Mouse (Mus musculus): ENCODE measurements around the gene Gm17720. TPM values are rescaled to one million over a fixed set of nuclear protein-coding genes. Genes with fewer than 3 reads are reported as not detected.

The Gm17720 gene
- polyA plus RNA-seq, 1 experiment from 2014 or later, result not detected

DNA sequence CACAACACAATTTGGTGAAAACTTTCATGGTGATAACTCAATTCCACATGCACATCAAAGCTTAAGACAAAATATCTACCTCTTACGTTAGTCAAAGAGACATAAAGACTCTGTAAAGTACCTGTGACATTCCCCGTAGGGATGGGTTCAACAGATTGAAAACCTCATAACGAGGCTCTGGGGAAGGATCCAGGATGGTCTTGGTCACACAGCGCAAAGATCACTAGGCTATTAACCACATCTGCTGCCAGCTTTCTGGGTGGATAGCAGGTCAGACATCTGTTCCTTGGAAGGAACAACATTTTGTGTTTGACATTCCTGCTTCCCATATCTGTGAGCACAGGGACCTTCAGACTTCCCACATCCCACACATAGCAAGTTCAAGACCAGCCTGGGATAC lies 32.8 kb downstream of the Gm17720 start:
- no peaks in the 10 kb centered on the region for H3K27me3 ChIP-seq (ENCODE audit: control insufficient read depth, insufficient read depth, low read length)
- 81% methylated on average over 4 of the region's 4 CpGs for WGBS
- H3K4me1 ChIP-seq (ENCODE audit: control insufficient read depth in 2 of 2, insufficient read depth in 2 of 2, low read length in 2 of 2), result no peaks in the 10 kb centered on the region
- H3K9me3 ChIP-seq (ENCODE audit: control insufficient read depth, low read length), result peaks cover 3% of the 10 kb centered on the region; the same call in 1 of the 2 replicates
- H3K36me3 ChIP-seq (ENCODE audit: control insufficient read depth, insufficient read depth, low read length), result no peaks in the 10 kb centered on the region
- H3K27ac ChIP-seq (replicated peaks in 1 of 2; ENCODE audit: control insufficient read depth in 1 of 2, insufficient read depth in 1 of 2, low read depth in 2 of 2, low read length in 2 of 2), result no peak overlapping the region
- H3K4me3 ChIP-seq (ENCODE audit: control insufficient read depth in 1 of 2, insufficient read depth in 1 of 2, low read depth in 1 of 2, low read length in 2 of 2), result no peak overlapping the region
- H3K9ac ChIP-seq (ENCODE audit: low read length), result no peak overlapping the region
- no peak for ATAC-seq (ENCODE audit: insufficient number of reproducible peaks, insufficient read depth, low FRiP score, low read depth)
- H3K4me2 ChIP-seq (ENCODE audit: low read length), result no peak overlapping the region

DNA sequence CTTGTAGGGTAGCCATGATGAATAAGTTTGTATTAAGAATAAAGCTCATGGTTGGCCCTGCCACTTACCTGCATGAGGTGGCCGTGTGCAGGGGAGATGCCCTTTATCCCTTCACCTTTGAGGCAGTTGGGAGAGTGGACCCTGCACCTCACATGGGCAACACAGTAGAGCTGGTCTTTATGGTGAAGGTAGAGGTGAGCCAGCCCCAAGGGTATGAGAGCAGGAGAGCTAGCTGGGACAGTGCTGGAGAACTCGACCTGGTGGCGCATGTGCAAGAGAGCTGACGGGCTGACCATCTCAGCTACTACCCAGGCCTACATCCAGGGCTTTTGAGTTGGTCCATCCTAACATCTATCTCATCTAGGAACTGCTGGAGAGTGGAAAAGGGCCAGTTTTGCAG lies 36.9 kb downstream of the Gm17720 start:
- H3K27ac ChIP-seq (replicated peaks in 1 of 2; ENCODE audit: control insufficient read depth in 1 of 2, insufficient read depth in 1 of 2, low read depth in 2 of 2, low read length in 2 of 2), result no peak overlapping the region
- no peaks in the 10 kb centered on the region for H3K4me1 ChIP-seq (ENCODE audit: control insufficient read depth in 2 of 2, insufficient read depth in 2 of 2, low read length in 2 of 2)
- H3K36me3 ChIP-seq (ENCODE audit: control insufficient read depth, insufficient read depth, low read length), result no peaks in the 10 kb centered on the region
- ATAC-seq (ENCODE audit: insufficient number of reproducible peaks, insufficient read depth, low FRiP score, low read depth), result no peak
- 85% methylated on average over 4 of the region's 4 CpGs for WGBS
- H3K9ac ChIP-seq (ENCODE audit: low read length), result no peak overlapping the region
- peaks cover 3% of the 10 kb centered on the region; the same call in 1 of the 2 replicates for H3K9me3 ChIP-seq (ENCODE audit: control insufficient read depth, low read length)
- H3K4me2 ChIP-seq (ENCODE audit: low read length), result no peak overlapping the region
- no peak overlapping the region for H3K4me3 ChIP-seq (ENCODE audit: control insufficient read depth in 1 of 2, insufficient read depth in 1 of 2, low read depth in 1 of 2, low read length in 2 of 2)
- H3K27me3 ChIP-seq (ENCODE audit: control insufficient read depth, insufficient read depth, low read length), result no peaks in the 10 kb centered on the region

DNA sequence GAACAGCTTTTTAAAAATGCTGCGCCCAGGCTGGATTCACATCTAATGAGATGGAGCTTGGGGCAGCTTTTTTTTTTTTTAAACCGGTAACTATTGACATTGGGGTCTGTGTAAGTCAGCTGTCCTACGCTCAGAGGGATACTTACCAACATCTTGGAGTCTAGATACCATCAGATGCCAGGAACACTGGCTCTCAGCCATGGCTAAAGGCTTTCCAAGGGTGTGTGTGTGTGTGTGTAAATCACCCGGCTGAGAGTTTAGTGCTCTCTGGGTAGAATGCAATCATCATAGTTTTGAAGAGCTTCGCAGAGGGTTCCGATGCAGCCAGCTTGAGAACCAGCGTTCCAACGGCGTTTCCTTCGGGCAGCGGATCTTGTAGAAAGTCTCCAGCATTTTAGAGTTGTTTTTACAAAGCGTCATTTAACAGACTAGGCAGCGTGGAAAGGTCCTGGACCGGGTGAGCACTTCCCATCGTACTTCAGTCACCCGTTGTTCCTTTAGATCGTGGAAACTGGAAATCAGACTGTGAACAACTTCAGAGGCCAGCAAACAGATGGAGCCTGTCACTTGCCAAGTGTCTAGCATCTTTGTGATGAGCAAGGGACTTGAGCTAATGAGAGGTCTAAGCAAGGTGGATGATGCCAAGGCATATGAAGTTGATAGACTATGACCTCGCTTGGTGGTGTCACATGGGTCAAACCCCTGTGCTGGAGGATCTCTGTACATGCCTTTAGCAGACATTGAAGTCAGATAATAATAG lies 37.8 kb downstream of the Gm17720 start:
- H3K4me3 ChIP-seq (ENCODE audit: control insufficient read depth in 1 of 2, insufficient read depth in 1 of 2, low read depth in 1 of 2, low read length in 2 of 2), result no peak overlapping the region
- H3K4me1 ChIP-seq (ENCODE audit: control insufficient read depth in 2 of 2, insufficient read depth in 2 of 2, low read length in 2 of 2), result no peaks in the 10 kb centered on the region
- WGBS, result 88% methylated on average over 18 of the region's 18 CpGs
- ATAC-seq (ENCODE audit: insufficient number of reproducible peaks, insufficient read depth, low FRiP score, low read depth), result no peak
- H3K9ac ChIP-seq (ENCODE audit: low read length), result no peak overlapping the region
- no peak overlapping the region for H3K27ac ChIP-seq (replicated peaks in 1 of 2; ENCODE audit: control insufficient read depth in 1 of 2, insufficient read depth in 1 of 2, low read depth in 2 of 2, low read length in 2 of 2)
- H3K36me3 ChIP-seq (ENCODE audit: control insufficient read depth, insufficient read depth, low read length), result no peaks in the 10 kb centered on the region
- H3K27me3 ChIP-seq (ENCODE audit: control insufficient read depth, insufficient read depth, low read length), result no peaks in the 10 kb centered on the region
- H3K4me2 ChIP-seq (ENCODE audit: low read length), result no peak overlapping the region
- peaks cover 3% of the 10 kb centered on the region; the same call in 1 of the 2 replicates for H3K9me3 ChIP-seq (ENCODE audit: control insufficient read depth, low read length)

DNA sequence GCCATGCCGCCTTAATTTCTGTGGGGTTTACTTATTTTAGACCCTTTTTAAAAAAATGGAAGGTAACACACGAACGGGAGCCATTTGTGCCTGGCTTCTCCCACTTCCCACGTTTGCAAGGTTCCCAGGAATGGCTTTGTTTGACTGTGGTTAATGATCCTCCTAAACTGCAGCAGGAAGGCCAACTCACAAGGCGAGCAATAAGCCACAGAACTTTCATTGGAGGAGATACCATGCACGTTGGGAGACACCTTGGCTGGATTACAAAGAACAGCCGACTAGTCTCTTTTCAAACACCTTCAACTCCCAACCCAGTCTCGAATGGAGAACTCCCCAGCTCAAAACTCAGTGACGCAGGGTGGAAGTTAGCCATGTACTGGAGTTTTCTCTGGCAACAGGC lies 38.4 kb downstream of the Gm17720 start:
- Histone ChIP-seq H3K9ac (ENCODE audit: low read length) (no peak overlapping the region), H3K36me3 (ENCODE audit: control insufficient read depth, insufficient read depth, low read length) (no peaks in the 10 kb centered on the region), H3K27me3 (ENCODE audit: control insufficient read depth, insufficient read depth, low read length) (no peaks in the 10 kb centered on the region), H3K4me1 (ENCODE audit: control insufficient read depth in 2 of 2, insufficient read depth in 2 of 2, low read length in 2 of 2) (no peaks in the 10 kb centered on the region), H3K27ac (replicated peaks in 1 of 2; ENCODE audit: control insufficient read depth in 1 of 2, insufficient read depth in 1 of 2, low read depth in 2 of 2, low read length in 2 of 2) (no peak overlapping the region), H3K9me3 (ENCODE audit: control insufficient read depth, low read length) (peaks cover 3% of the 10 kb centered on the region; the same call in 1 of the 2 replicates), H3K4me3 (ENCODE audit: control insufficient read depth in 1 of 2, insufficient read depth in 1 of 2, low read depth in 1 of 2, low read length in 2 of 2) (no peak overlapping the region), H3K4me2 (ENCODE audit: low read length) (no peak overlapping the region)
- WGBS, result 71% methylated on average over 9 of the region's 9 CpGs
- no peak for ATAC-seq (ENCODE audit: insufficient number of reproducible peaks, insufficient read depth, low FRiP score, low read depth)

- no peak for ATAC-seq (ENCODE audit: insufficient number of reproducible peaks, insufficient read depth, low FRiP score, low read depth)
- Histone ChIP-seq H3K27ac (replicated peaks in 1 of 2; ENCODE audit: control insufficient read depth in 1 of 2, insufficient read depth in 1 of 2, low read depth in 2 of 2, low read length in 2 of 2) (no peak overlapping the region), H3K36me3 (ENCODE audit: control insufficient read depth, insufficient read depth, low read length) (no peaks in the 10 kb centered on the region), H3K4me1 (ENCODE audit: control insufficient read depth in 2 of 2, insufficient read depth in 2 of 2, low read length in 2 of 2) (no peaks in the 10 kb centered on the region), H3K4me2 (ENCODE audit: low read length) (no peak overlapping the region), H3K27me3 (ENCODE audit: control insufficient read depth, insufficient read depth, low read length) (no peaks in the 10 kb centered on the region), H3K9me3 (ENCODE audit: control insufficient read depth, low read length) (peaks cover 3% of the 10 kb centered on the region; the same call in 1 of the 2 replicates), H3K4me3 (ENCODE audit: control insufficient read depth in 1 of 2, insufficient read depth in 1 of 2, low read depth in 1 of 2, low read length in 2 of 2) (no peak overlapping the region), H3K9ac (ENCODE audit: low read length) (no peak overlapping the region)
- 63% methylated on average over 8 of the region's 8 CpGs for WGBS
Measured at GRCm38 (mm10) chr8:110058207-110058606, 44.3 kb downstream of the Gm17720 start.

GRCm38 (mm10) chr8:110051208-110051607 lies 51.3 kb downstream of the Gm17720 start:
- no peaks in the 10 kb centered on the region for H3K27me3 ChIP-seq (ENCODE audit: control insufficient read depth, insufficient read depth, low read length)
- no peak overlapping the region for H3K4me3 ChIP-seq (ENCODE audit: control insufficient read depth in 1 of 2, insufficient read depth in 1 of 2, low read depth in 1 of 2, low read length in 2 of 2)
- H3K4me1 ChIP-seq (ENCODE audit: control insufficient read depth in 2 of 2, insufficient read depth in 2 of 2, low read length in 2 of 2), result no peaks in the 10 kb centered on the region
- no peak overlapping the region for H3K4me2 ChIP-seq (ENCODE audit: low read length)
- H3K36me3 ChIP-seq (ENCODE audit: control insufficient read depth, insufficient read depth, low read length), result no peaks in the 10 kb centered on the region
- H3K9me3 ChIP-seq (ENCODE audit: control insufficient read depth, low read length), result no peaks in the 10 kb centered on the region
- no peak for ATAC-seq (ENCODE audit: insufficient number of reproducible peaks, insufficient read depth, low FRiP score, low read depth)
- WGBS, result 68% methylated on average over 6 of the region's 6 CpGs
- H3K9ac ChIP-seq (ENCODE audit: low read length), result no peak overlapping the region
- no peak overlapping the region for H3K27ac ChIP-seq (replicated peaks in 1 of 2; ENCODE audit: control insufficient read depth in 1 of 2, insufficient read depth in 1 of 2, low read depth in 2 of 2, low read length in 2 of 2)

DNA sequence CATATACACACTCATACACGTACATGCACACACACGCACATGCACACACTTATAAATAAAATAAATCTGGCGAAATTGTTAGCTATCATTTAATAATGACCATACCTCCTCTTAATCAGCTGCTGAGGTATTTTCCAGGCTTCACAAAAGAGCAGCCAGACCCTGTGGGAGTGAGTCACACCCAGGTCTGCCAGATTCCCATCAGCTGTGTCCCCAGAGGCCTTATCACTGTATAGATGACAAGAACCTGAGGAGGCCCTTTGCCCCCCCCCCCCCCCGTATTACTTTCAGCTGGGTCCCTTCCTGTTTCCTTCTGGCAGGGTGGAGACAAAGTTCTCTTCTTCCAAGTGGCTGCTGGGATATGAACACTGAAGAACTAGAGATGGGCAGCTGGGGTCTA lies 62.0 kb downstream of the Gm17720 start:
- Histone ChIP-seq H3K27me3 (ENCODE audit: control insufficient read depth, insufficient read depth, low read length) (no peaks in the 10 kb centered on the region), H3K4me2 (ENCODE audit: low read length) (no peak overlapping the region), H3K9ac (ENCODE audit: low read length) (no peak overlapping the region), H3K9me3 (ENCODE audit: control insufficient read depth, low read length) (no peaks in the 10 kb centered on the region), H3K27ac (replicated peaks in 1 of 2; ENCODE audit: control insufficient read depth in 1 of 2, insufficient read depth in 1 of 2, low read depth in 2 of 2, low read length in 2 of 2) (no peak overlapping the region), H3K4me3 (ENCODE audit: control insufficient read depth in 1 of 2, insufficient read depth in 1 of 2, low read depth in 1 of 2, low read length in 2 of 2) (no peak overlapping the region), H3K4me1 (ENCODE audit: control insufficient read depth in 2 of 2, insufficient read depth in 2 of 2, low read length in 2 of 2) (peaks cover 4 to 7% of the 10 kb centered on the region in 2 experiments; a peak in 2 of 4 replicates), H3K36me3 (ENCODE audit: control insufficient read depth, insufficient read depth, low read length) (no peaks in the 10 kb centered on the region)
- ATAC-seq (ENCODE audit: insufficient number of reproducible peaks, insufficient read depth, low FRiP score, low read depth), result no peak
- WGBS, result 59% methylated on average over 4 of the region's 4 CpGs

- no peak within 1 kb of the TSS for H3K4me2 ChIP-seq (ENCODE audit: low read length)
- peaks cover 4 to 7% of the 10 kb centered on the region in 2 experiments; a peak in 3 of 4 replicates for H3K4me1 ChIP-seq (ENCODE audit: control insufficient read depth in 2 of 2, insufficient read depth in 2 of 2, low read length in 2 of 2)
- no peak within 1 kb of the TSS for H3K27ac ChIP-seq (replicated peaks in 1 of 2; ENCODE audit: control insufficient read depth in 1 of 2, insufficient read depth in 1 of 2, low read depth in 2 of 2, low read length in 2 of 2)
- no peak within 1 kb of the TSS for H3K9ac ChIP-seq (ENCODE audit: low read length)
- H3K36me3 ChIP-seq (ENCODE audit: control insufficient read depth, insufficient read depth, low read length), result no peaks in the 10 kb centered on the region
- no peak within 1 kb of the TSS for H3K4me3 ChIP-seq (ENCODE audit: control insufficient read depth in 1 of 2, insufficient read depth in 1 of 2, low read depth in 1 of 2, low read length in 2 of 2)
- 77% methylated on average over 5 of the region's 5 CpGs for WGBS
- ATAC-seq (ENCODE audit: insufficient number of reproducible peaks, insufficient read depth, low FRiP score, low read depth), result no peak
- H3K27me3 ChIP-seq (ENCODE audit: control insufficient read depth, insufficient read depth, low read length), result no peaks in the 10 kb centered on the region
- no peaks in the 10 kb centered on the region for H3K9me3 ChIP-seq (ENCODE audit: control insufficient read depth, low read length)
Measured at GRCm38 (mm10) chr8:110039659-110040058, 62.9 kb downstream of the Gm17720 start, which contains the start of gene Chst4. Gene Chst4, minus strand, starts transcription at chr8:110039740.
